Mouse (Mus musculus): ENCODE results near the gene Gm13889. TPM values are rescaled to one million over a fixed set of nuclear protein-coding genes. Genes with fewer than 3 reads are reported as not detected.

Gm13889 gene
- polyA plus RNA-seq, 1 experiment from 2014 or later, result 26.7 TPM

DNA sequence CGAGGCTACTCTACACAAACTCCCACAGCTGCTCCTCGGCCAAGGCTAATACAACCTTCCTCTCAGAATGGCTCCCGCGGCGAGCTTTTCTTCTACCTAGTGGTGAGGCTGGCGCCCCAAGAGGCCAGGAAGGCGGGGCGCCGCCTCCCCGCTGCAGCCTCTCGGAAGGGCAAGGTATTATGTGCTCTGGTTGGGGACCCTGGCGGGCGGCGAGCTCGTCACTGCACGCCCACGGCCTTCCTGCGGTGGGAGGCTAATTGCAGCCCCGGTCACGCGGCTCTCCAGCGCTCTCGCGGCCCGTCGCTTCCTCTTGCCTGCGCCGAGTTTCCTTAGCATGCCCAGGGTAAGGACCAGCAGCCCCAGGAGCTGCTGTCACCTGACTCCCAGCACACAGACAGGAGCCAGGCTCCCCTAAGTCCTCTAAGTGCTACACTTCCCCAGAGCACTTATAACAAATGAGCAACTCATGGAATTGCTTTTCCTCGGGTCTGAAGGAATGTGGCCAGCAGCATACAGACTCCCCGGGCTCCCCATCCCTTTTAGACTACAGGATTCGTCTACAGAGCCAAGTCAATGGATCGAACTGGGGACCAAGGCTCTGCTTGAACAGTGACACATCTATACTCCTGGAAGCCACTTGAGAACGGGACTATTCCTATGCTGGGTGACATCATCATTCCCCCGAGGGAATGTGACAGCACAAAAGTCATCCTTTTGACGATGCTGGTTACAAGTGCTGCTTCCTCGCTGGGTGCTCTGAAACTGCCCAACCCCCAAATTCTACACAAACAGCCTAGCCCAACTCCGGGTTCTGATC lies 19.6 kb upstream of the Gm13889 start:
- Histone ChIP-seq H3K4me1 (peaks cover 23% of the 10 kb centered on the region), H3K9ac (replicated peaks) (peak overlapping the region; percentile 68), H3K4me3 (peak overlapping the region; percentile 43), H3K4me2 (replicated peaks) (peak overlapping the region; percentile 71), H3K9me3 (no peaks in the 10 kb centered on the region), H3K36me3 (peaks cover 20% of the 10 kb centered on the region), H3K27me3 (no peaks in the 10 kb centered on the region), H3K27ac (replicated peaks) (peak overlapping the region; percentile 61)
- ATAC-seq (replicated peaks), result peak; percentile 71
- 1% methylated on average over 37 of the region's 37 CpGs for WGBS

DNA sequence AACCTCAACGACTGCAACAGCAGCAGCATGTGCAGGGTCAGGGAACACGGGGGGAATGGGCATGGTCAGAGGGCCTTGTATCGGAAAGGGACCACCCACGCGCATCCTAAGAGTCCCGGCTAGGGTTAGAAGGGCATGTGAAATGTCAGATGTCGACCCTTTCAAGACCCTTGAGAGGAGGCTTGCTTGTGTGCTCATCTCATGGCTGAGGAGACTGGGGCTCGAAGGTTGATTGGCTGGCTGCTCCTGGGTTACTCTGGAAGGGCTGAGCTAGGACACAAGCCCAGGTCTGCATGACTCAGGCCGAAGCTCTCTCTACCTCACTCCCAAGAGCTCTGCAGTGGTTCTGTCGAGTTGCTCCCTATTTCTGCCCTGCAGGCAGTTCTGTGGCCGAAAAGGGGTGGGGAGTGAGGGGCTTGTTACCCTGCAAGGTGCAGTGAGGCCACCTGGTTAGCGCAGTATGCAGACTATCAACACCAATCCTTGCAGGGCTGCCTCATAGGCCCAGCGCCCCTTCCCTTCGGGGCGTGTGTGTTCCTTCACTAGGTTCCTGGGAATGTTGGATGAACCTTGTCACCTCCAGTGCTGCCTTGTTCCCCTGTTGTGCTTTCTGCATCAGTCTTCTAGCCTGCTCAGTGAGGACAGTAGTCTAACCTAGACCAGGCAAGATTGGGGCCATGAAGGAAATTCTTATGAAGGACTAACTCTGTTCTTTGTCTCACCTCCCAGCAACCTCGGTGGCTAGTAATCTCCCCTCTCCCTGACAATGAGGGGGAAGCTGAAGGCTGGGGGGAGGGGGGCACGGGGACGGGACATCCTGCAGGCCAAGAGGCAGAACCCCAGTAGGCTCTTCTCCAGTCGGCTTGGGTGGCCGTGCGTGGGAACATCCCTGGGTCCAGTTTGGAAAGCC lies 18.8 kb upstream of the Gm13889 start:
- 24% methylated on average over 21 of the region's 21 CpGs for WGBS
- H3K27me3 ChIP-seq, result no peaks in the 10 kb centered on the region
- peak; percentile 23; the same call in 1 of the 2 replicates for ATAC-seq (replicated peaks)
- H3K9me3 ChIP-seq, result no peaks in the 10 kb centered on the region
- peaks cover 23% of the 10 kb centered on the region for H3K4me1 ChIP-seq
- peak overlapping the region; percentile 68 for H3K9ac ChIP-seq (replicated peaks)
- H3K4me2 ChIP-seq (replicated peaks), result peak overlapping the region; percentile 71
- peak overlapping the region; percentile 43 for H3K4me3 ChIP-seq
- peaks cover 12% of the 10 kb centered on the region for H3K36me3 ChIP-seq
- peak overlapping the region; percentile 61 for H3K27ac ChIP-seq (replicated peaks)

DNA sequence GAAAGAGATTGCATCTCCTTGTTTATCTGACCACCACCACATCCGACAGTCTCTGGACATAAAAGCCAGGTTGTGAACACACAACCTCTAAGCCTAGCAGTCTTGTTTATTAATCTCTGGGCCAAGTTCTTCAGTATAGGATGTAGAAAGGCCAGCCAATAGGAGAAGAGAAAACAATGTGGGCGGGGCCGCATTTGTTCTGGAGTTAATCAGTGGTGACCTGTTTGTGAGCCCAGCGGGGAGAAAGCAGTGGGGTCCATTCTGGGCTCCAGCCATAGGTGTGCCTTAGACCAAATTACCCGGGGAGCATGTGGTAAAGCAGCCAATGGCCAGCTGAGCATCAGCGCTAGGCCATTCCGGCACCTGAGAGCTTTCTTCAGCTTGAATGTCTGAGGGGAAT lies 18.0 kb upstream of the Gm13889 start:
- H3K4me3 ChIP-seq, result no peak overlapping the region

DNA sequence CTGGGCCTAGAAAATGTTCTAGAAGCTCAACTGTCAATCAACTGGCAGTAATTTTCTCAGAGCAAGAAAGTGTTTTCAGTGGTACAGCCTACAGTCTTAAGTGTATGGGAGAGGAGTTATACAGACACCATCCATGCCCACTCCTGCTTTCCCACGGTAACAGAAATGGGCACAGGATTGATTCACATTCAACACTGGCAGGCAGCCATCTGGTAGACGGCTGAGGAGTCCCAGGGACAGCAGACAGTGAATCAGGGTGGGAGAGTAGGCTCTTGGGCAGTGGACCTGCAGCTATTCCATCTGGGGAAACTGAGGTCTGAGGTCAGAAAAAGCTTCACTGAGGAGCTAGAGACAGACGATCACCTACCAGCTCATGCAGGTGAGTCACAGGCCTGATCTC lies 14.6 kb upstream of the Gm13889 start:
- Histone ChIP-seq H3K9me3 (no peaks in the 10 kb centered on the region), H3K36me3 (no peaks in the 10 kb centered on the region), H3K4me1 (peaks cover 12% of the 10 kb centered on the region), H3K4me2 (replicated peaks) (no peak overlapping the region), H3K4me3 (no peak overlapping the region), H3K27ac (replicated peaks) (no peak overlapping the region), H3K27me3 (no peaks in the 10 kb centered on the region), H3K9ac (replicated peaks) (no peak overlapping the region)
- 59% methylated on average over 3 of the region's 3 CpGs for WGBS
- ATAC-seq (replicated peaks), result no peak

More for the DNA sequence above, 18.0 kb upstream of the Gm13889 start:
- Histone ChIP-seq H3K4me2 (replicated peaks) (no peak overlapping the region), H3K9ac (replicated peaks) (no peak overlapping the region), H3K36me3 (peaks cover 5% of the 10 kb centered on the region; the same call in 1 of the 2 replicates), H3K4me1 (peaks cover 23% of the 10 kb centered on the region), H3K27ac (replicated peaks) (no peak overlapping the region), H3K9me3 (no peaks in the 10 kb centered on the region), H3K27me3 (no peaks in the 10 kb centered on the region)
- ATAC-seq (replicated peaks), result no peak
- 48% methylated on average over 7 of the region's 7 CpGs for WGBS

DNA sequence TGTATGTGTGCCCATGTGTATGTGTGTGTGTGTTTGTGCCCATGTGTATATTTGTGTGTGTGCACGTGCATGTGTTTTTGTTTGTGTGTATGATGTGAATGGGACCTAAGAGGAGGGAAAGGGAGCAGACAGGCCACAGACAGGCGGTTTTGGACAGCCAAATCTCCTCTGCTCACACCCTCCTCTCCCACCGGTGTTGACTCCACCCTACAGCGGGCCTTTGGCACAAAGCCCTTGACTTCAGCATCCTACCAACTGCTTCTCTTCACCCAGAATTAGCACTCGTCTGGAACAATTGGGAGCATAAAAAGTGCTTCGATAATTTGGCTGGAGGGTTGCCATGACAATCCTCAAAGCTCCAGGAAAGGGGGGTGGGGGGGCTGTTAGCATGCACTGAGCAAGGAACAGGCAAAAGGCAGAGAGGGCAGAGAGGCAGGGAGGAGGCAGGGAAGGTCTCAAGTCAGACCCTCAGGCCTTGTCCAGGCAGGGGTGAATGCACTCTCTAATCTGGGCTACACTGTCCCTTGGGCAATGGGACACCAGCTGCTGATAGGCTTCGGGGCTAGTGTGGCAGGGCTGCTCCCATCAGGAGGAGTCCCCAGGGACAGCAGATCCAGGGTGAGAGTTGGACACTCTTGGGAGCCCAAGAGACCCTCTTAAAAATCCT lies 7.6 kb upstream of the Gm13889 start:
- H3K36me3 ChIP-seq, result no peaks in the 10 kb centered on the region
- no peak overlapping the region for H3K4me2 ChIP-seq (replicated peaks)
- peaks cover 14% of the 10 kb centered on the region for H3K4me1 ChIP-seq
- H3K4me3 ChIP-seq, result no peak overlapping the region
- H3K9ac ChIP-seq (replicated peaks), result no peak overlapping the region
- ATAC-seq (replicated peaks), result peak; percentile 67
- H3K27ac ChIP-seq (replicated peaks), result peak overlapping the region; percentile 74
- no peaks in the 10 kb centered on the region for H3K9me3 ChIP-seq
- no peaks in the 10 kb centered on the region for H3K27me3 ChIP-seq
- WGBS, result 15% methylated on average over 7 of the region's 7 CpGs

DNA sequence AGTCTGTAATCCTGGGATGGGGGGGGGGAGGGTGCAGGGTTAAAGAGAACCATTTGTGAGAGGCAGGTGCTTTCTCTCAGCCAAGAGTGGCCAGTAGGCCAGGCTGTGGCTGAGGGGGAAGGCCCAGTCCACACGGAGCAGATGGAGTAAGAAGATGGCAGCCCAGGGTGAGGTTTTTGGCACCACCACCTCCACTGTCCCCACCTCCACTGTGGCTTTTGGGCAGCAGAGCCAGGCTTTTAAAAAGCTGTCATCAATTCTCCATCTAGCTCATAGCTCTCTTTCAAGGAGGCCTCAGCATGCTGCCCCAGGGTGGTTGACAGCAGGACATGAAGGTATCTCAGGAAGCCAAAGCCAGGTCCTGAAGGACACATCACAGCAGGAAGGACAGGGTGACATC lies 6.8 kb upstream of the Gm13889 start:
- H3K36me3 ChIP-seq, result no peaks in the 10 kb centered on the region
- 62% methylated on average over 1 of the region's 1 CpGs for WGBS
- H3K9me3 ChIP-seq, result no peaks in the 10 kb centered on the region
- no peak overlapping the region for H3K4me3 ChIP-seq
- peak overlapping the region; percentile 74 for H3K27ac ChIP-seq (replicated peaks)
- H3K4me2 ChIP-seq (replicated peaks), result no peak overlapping the region
- no peaks in the 10 kb centered on the region for H3K27me3 ChIP-seq
- H3K4me1 ChIP-seq, result peaks cover 14% of the 10 kb centered on the region
- no peak overlapping the region for H3K9ac ChIP-seq (replicated peaks)
- ATAC-seq (replicated peaks), result no peak

DNA sequence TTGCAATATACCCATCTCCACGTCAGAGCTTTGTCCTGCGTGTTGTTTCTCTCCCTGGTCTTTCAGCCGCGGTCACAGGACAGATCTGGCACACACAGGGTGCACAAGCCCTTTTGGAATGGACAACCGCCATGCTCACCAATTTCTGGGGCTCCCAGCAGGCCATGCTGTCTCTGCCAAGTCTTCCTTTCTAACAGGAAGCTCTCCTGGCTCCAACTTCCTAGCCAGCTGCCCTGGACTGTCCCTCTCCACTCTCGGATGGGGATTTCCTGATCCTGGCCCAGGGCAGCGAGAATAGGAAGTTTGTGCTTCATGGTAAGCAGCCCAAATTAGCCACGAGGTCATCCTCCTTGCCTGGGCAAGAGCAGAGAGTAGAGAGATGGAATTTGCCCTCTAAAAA lies 4.7 kb upstream of the Gm13889 start:
- Histone ChIP-seq H3K9ac (replicated peaks) (no peak overlapping the region), H3K36me3 (no peaks in the 10 kb centered on the region), H3K27me3 (no peaks in the 10 kb centered on the region), H3K4me3 (no peak overlapping the region), H3K27ac (replicated peaks) (no peak overlapping the region), H3K9me3 (no peaks in the 10 kb centered on the region), H3K4me1 (peaks cover 30% of the 10 kb centered on the region), H3K4me2 (replicated peaks) (no peak overlapping the region)
- no peak for ATAC-seq (replicated peaks)
- 76% methylated on average over 8 of the region's 8 CpGs for WGBS

DNA sequence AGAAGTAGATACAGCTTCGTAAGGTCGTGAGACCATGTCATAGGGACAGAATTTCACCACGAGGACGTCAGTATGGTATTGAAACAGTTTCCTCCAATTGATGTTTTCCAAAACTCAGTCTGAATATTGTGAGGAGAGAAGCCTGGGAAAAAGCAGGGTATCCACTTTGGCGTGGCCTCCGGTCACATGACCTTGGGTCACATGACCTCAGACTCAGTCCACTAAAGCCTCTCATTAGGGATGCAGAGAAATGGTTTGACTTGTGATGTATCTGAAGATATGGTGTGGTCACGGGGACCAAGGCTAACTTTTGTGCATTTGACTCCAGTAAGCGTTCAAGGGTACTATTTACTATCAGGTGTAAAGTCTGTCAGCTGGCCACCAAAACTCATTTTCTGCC lies 2.3 kb upstream of the Gm13889 start:
- Histone ChIP-seq H3K4me3 (no peak overlapping the region), H3K9me3 (no peaks in the 10 kb centered on the region), H3K27ac (replicated peaks) (no peak overlapping the region), H3K9ac (replicated peaks) (no peak overlapping the region), H3K4me2 (replicated peaks) (no peak overlapping the region), H3K36me3 (no peaks in the 10 kb centered on the region), H3K27me3 (no peaks in the 10 kb centered on the region), H3K4me1 (peaks cover 34% of the 10 kb centered on the region)
- WGBS, result 86% methylated on average over 8 of the region's 8 CpGs
- ATAC-seq (replicated peaks), result no peak

DNA sequence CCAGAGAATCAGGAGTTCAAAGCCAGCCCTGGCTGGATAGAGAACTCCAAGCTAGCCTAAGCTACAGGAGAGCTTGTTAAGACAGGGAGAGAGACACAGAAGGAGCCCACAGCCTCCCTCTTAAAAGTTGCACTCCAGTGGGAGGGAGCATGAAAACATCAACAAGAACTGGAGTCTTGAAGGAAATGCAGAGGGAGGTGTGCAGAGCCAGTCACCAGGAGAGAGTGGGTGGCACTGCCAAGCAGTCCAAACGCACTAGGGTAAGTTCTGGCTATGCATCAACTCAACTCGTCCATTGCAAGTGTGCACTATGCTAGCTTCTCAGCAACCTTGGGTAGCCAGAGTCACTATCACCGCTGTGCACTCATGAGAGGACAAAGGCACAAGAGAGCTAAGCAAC lies 1.2 kb upstream of the Gm13889 start:
- Histone ChIP-seq H3K4me1 (peaks cover 41% of the 10 kb centered on the region), H3K4me2 (replicated peaks) (peak overlapping the region; percentile 96; the same call in 1 of the 2 replicates), H3K9ac (replicated peaks) (no peak overlapping the region), H3K27ac (replicated peaks) (peak overlapping the region; percentile 95), H3K27me3 (no peaks in the 10 kb centered on the region), H3K36me3 (no peaks in the 10 kb centered on the region), H3K4me3 (no peak overlapping the region), H3K9me3 (no peaks in the 10 kb centered on the region)
- WGBS, result 57% methylated on average over 3 of the region's 3 CpGs
- no peak for ATAC-seq (replicated peaks)

DNA sequence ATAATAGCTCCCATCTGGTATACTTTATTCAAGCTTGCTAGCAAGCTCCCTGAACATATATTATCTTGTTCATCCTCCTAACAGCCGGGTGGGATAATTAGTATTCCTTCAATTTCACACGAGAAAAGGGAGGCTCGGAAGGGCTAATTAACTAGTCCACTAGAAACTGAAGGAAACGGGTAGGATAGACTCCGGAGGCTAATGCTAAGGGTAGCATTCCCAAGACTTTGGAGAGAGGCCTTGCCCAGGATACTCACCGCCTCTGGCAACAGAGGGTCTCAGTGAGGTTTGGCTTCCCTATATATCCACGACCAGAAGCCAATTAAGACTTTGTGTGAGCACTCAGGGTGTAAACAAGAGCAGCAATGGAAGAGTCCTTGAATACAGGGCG lies 779 bp upstream of the Gm13889 start:
- H3K36me3 ChIP-seq, result no peaks in the 10 kb centered on the region
- peak overlapping the region; percentile 63; the same call in 1 of the 2 replicates for H3K4me3 ChIP-seq
- H3K27ac ChIP-seq (replicated peaks), result peak overlapping the region; percentile 95
- H3K9ac ChIP-seq (replicated peaks), result no peak overlapping the region
- peak; percentile 55 for ATAC-seq (replicated peaks)
- no peaks in the 10 kb centered on the region for H3K27me3 ChIP-seq
- no peaks in the 10 kb centered on the region for H3K9me3 ChIP-seq
- H3K4me2 ChIP-seq (replicated peaks), result peak overlapping the region; percentile 96
- 10% methylated on average over 8 of the region's 8 CpGs for WGBS
- peaks cover 43% of the 10 kb centered on the region for H3K4me1 ChIP-seq

DNA sequence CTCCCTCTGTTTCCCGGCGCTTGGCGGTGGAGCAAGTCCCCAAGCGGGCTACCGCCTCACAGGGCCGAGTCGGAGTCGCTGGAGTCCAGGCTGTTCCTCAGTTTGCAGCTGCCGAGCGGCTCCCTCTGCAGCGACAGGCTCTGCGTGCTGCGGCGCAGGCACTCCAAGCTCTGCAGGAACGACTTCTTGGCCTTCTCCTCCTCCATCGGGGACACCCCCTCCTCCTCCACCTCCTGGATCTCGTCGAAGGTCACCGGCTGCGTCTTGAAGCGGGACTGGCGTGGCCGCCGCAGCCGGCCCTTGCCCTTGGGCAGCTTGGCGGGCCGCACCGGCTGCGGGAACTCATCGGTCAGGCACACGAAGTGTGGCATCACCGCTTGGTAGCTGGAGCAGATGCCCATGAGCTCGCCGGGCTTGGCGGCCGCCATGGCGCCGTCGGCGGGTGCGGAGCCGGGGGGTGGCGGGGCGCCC lies 635 bp downstream of the Gm13889 start:
- H3K27me3 ChIP-seq, result no peaks in the 10 kb centered on the region
- peak overlapping the region; percentile 72 for H3K9ac ChIP-seq (replicated peaks)
- H3K9me3 ChIP-seq, result no peaks in the 10 kb centered on the region
- H3K4me3 ChIP-seq, result peak overlapping the region; percentile 63
- peak; percentile 27 for ATAC-seq (replicated peaks)
- 0% methylated on average over 41 of the region's 44 CpGs for WGBS
- H3K36me3 ChIP-seq, result no peaks in the 10 kb centered on the region
- H3K4me1 ChIP-seq, result peaks cover 43% of the 10 kb centered on the region
- H3K27ac ChIP-seq (replicated peaks), result peak overlapping the region; percentile 95
- H3K4me2 ChIP-seq (replicated peaks), result peak overlapping the region; percentile 96

Data from forebrain, embryonic 15.5 days (tissue).